Mouse (Mus musculus) embryonic facial prominence, embryonic 11.5 days (tissue): Measurements from ENCODE around the gene Ciita. TPM values are rescaled to one million over a fixed set of nuclear protein-coding genes. Genes with fewer than 3 reads are reported as not detected.

ENCODE experiments used
- ATAC-seq: fragments of 200-750 bp; cut with Nextera tagmentation; replicated peaks from 2 replicates; pipeline ENCODE4 v1.8.0; 2017; ENCODE audit warnings: low read depth; ENCODE audit not compliant: insufficient number of reproducible peaks, low FRiP score, low TSS enrichment
- DNase-seq: peaks from one replicate; pipeline ENCODE4 v3.0.0-alpha.2; 2015; ENCODE audit warnings: low spot score
- H3K27ac ChIP-seq: fragments of 300-500 bp; sonication (generic); replicated peaks from 2 replicates; pipeline ENCODE4 v1.5.1; 2014; ENCODE audit warnings: mild to moderate bottlenecking, low read depth, low read length, control low read depth
- H3K27me3 ChIP-seq: fragments of 300-500 bp; sonication (generic); 2 replicates; pipeline ENCODE4 v1.6.1; 2014; ENCODE audit warnings: mild to moderate bottlenecking, low read length, moderate library complexity, mixed read lengths; ENCODE audit not compliant: control insufficient read depth, insufficient read depth
- H3K36me3 ChIP-seq: fragments of 300-500 bp; sonication (generic); replicated peaks from 2 replicates; pipeline ENCODE4 v1.6.1; 2014; ENCODE audit warnings: low read depth, mild to moderate bottlenecking, low read length, moderate library complexity, mixed read lengths; ENCODE audit not compliant: control insufficient read depth, insufficient read depth
- H3K4me1 ChIP-seq: fragments of 300-500 bp; sonication (generic); 2 replicates; pipeline ENCODE4 v1.6.1; 2014; ENCODE audit warnings: low read length, mixed read lengths; ENCODE audit not compliant: control insufficient read depth, insufficient read depth
- H3K4me2 ChIP-seq: fragments of 300-500 bp; sonication (generic); 2 replicates; pipeline ENCODE4 v1.6.1; 2014; ENCODE audit warnings: low read depth, mild to moderate bottlenecking, control low read depth, low read length, moderate library complexity
- H3K4me3 ChIP-seq: fragments of 300-500 bp; sonication (generic); 2 replicates; pipeline ENCODE4 v1.5.1; 2014; ENCODE audit warnings: low read depth, low read length, control low read depth
- H3K9ac ChIP-seq: fragments of 300-500 bp; sonication (generic); replicated peaks from 2 replicates; pipeline ENCODE4 v1.6.1; 2014; ENCODE audit warnings: mild to moderate bottlenecking, control low read depth, low read length
- H3K9me3 ChIP-seq: fragments of 300-500 bp; sonication (generic); replicated peaks from 2 replicates; pipeline ENCODE4 v1.6.1; 2016; ENCODE audit warnings: mild to moderate bottlenecking, low read length, inconsistent platforms, mixed read lengths; ENCODE audit not compliant: control insufficient read depth
- WGBS: fragments of 180-500 bp; shearing (Covaris S2); extraction: QIAGEN DNeasy Blood & Tissue Kit; methylation state at CpG from one replicate; pipeline ENCODE4 v1.1.7; 2014; 5-methylcytosine and 5-hydroxymethylcytosine counted together
- polyA plus RNA-seq: library from polyadenylated mRNA; unstranded; fragments of >200 nt; fragmentation: Nextera tagmentation; extraction: Ambion mirVana; gene quantifications from 2 replicates; pipeline ENCODE4 v1.2.1, GENCODE M21; 2014

Ciita gene
- polyA plus RNA-seq, 1 experiment from 2014 or later: 0.13 TPM

- no peaks in the 10 kb centered on the region for H3K27me3 ChIP-seq
- no peak overlapping the region for H3K27ac ChIP-seq
- H3K4me1 ChIP-seq: no peaks in the 10 kb centered on the region; the same call in 1 of the 2 replicates
- H3K36me3 ChIP-seq: no peaks in the 10 kb centered on the region
- ATAC-seq (no peak), DNase-seq (no peak)
- 78% methylated on average over 5 of the region's 5 CpGs for WGBS
- no peak overlapping the region for H3K4me3 ChIP-seq
- no peaks in the 10 kb centered on the region for H3K9me3 ChIP-seq
- no peak overlapping the region for H3K4me2 ChIP-seq
- H3K9ac ChIP-seq: no peak overlapping the region
These were observed 56.5 kb downstream of the Ciita start for GRCm38 (mm10) chr16:10536323-10536722.

- H3K4me3 ChIP-seq: no peak overlapping the region
- H3K4me1 ChIP-seq: no peaks in the 10 kb centered on the region; the same call in 1 of the 2 replicates
- DNase-seq: no peak
- no peaks in the 10 kb centered on the region for H3K9me3 ChIP-seq
- H3K4me2 ChIP-seq: no peak overlapping the region
- ATAC-seq: no peak
- no peaks in the 10 kb centered on the region for H3K27me3 ChIP-seq
- WGBS: 79% methylated on average over 3 of the region's 3 CpGs
- H3K9ac ChIP-seq: no peak overlapping the region
- H3K36me3 ChIP-seq: no peaks in the 10 kb centered on the region
- no peak overlapping the region for H3K27ac ChIP-seq
These were observed 57.1 kb downstream of the Ciita start for GRCm38 (mm10) chr16:10536961-10537360.

- ATAC-seq: no peak
- H3K9ac ChIP-seq: peak overlapping the region; percentile 86; the same call in 1 of the 2 replicates
- no peaks in the 10 kb centered on the region; the same call in 1 of the 2 replicates for H3K4me1 ChIP-seq
- peak overlapping the region; percentile 83 for H3K4me3 ChIP-seq
- DNase-seq: no peak
- H3K36me3 ChIP-seq: no peaks in the 10 kb centered on the region
- WGBS: 78% methylated on average over 16 of the region's 16 CpGs
- H3K27ac ChIP-seq: no peak overlapping the region
- H3K27me3 ChIP-seq: no peaks in the 10 kb centered on the region
- no peaks in the 10 kb centered on the region for H3K9me3 ChIP-seq
- H3K4me2 ChIP-seq: peak overlapping the region; percentile 83
These were observed 61.1 kb downstream of the Ciita start for GRCm38 (mm10) chr16:10540763-10541597.

GRCm38 (mm10) chr16:10541598-10541930 lies 61.7 kb downstream of the Ciita start:
- Histone ChIP-seq H3K27me3 (no peaks in the 10 kb centered on the region), H3K9me3 (no peaks in the 10 kb centered on the region), H3K4me1 (no peaks in the 10 kb centered on the region; the same call in 1 of the 2 replicates), H3K4me2 (peak overlapping the region; percentile 83), H3K36me3 (no peaks in the 10 kb centered on the region), H3K9ac (peak overlapping the region; percentile 86), H3K27ac (no peak overlapping the region), H3K4me3 (peak overlapping the region; percentile 83)
- ATAC-seq (no peak), DNase-seq (peak; percentile 20)
- 34% methylated on average over 7 of the region's 7 CpGs for whole genome bisulfite sequencing

GRCm38 (mm10) chr16:10542266-10542665 lies 62.4 kb downstream of the Ciita start:
- Histone ChIP-seq H3K36me3 (no peaks in the 10 kb centered on the region), H3K9me3 (no peaks in the 10 kb centered on the region), H3K4me1 (no peaks in the 10 kb centered on the region; the same call in 1 of the 2 replicates), H3K9ac (peak overlapping the region; percentile 86), H3K4me2 (peak overlapping the region; percentile 83), H3K27me3 (no peaks in the 10 kb centered on the region), H3K27ac (no peak overlapping the region), H3K4me3 (peak overlapping the region; percentile 83)
- WGBS: 3% methylated on average over 22 of the region's 22 CpGs
- ATAC-seq (peak; percentile 1; the same call in 1 of the 2 replicates), DNase-seq (peak; percentile 47)

- Histone ChIP-seq H3K27ac (no peak within 1 kb of the TSS; the same call in 1 of the 2 replicates), H3K9ac (peak within 1 kb of the TSS; percentile 86), H3K36me3 (no peaks in the 10 kb centered on the region), H3K4me1 (no peaks in the 10 kb centered on the region; the same call in 1 of the 2 replicates), H3K9me3 (no peaks in the 10 kb centered on the region), H3K4me2 (peak within 1 kb of the TSS; percentile 83), H3K4me3 (peak within 1 kb of the TSS; percentile 83), H3K27me3 (no peaks in the 10 kb centered on the region)
- DNase-seq (peak; percentile 98), ATAC-seq (peak; percentile 94)
- under 1% methylated on average over 53 of the region's 61 CpGs for WGBS
These were observed 63.0 kb downstream of the Ciita start, which contains the start of gene Dexi for GRCm38 (mm10) chr16:10542698-10543365. Gene Dexi (minus strand): TSS chr16:10543054.

- Histone ChIP-seq H3K4me1 (no peaks in the 10 kb centered on the region; the same call in 1 of the 2 replicates), H3K9me3 (no peaks in the 10 kb centered on the region), H3K27ac (no peak within 1 kb of the TSS), H3K4me3 (peak within 1 kb of the TSS; percentile 89), H3K4me2 (peak within 1 kb of the TSS; percentile 79), H3K27me3 (no peaks in the 10 kb centered on the region), H3K9ac (peak within 1 kb of the TSS; percentile 71), H3K36me3 (no peaks in the 10 kb centered on the region)
- under 1% methylated on average over 58 of the region's 58 CpGs for WGBS
- DNase-seq: peak; percentile 96
- peak; percentile 85 for ATAC-seq
These were observed 65.2 kb downstream of the Ciita start, which contains the start of gene Clec16a for GRCm38 (mm10) chr16:10544995-10545622. Gene Clec16a (plus strand): TSS chr16:10545339.
